Mouse (Mus musculus): ENCODE data around the gene Hlf. TPM values are rescaled to one million over a fixed set of nuclear protein-coding genes. Genes with fewer than 3 reads are reported as not detected.

Gene Hlf
- polyA plus RNA-seq, 1 experiment = 6.2 TPM

GRCm38 (mm10) chr11:90369115-90369514 lies 21.6 kb downstream of the Hlf start:
- 78% methylated on average over 7 of the region's 7 CpGs for WGBS
- Histone ChIP-seq H3K4me1 (ENCODE audit: control insufficient read depth, insufficient read depth, low read length) (no peaks in the 10 kb centered on the region), H3K4me3 (replicated peaks; ENCODE audit: control insufficient read depth, low read depth, low read length) (no peak overlapping the region), H3K27ac (ENCODE audit: control insufficient read depth, insufficient read depth, low read depth, low read length, poor library complexity) (no peak overlapping the region)
- no peak for TF ChIP-seq POLR2A (IDR thresholded peaks at IDR 0.05; ENCODE audit: borderline replicate concordance, control insufficient read depth, low read depth, low read length)

- no peak overlapping the region for H3K27ac ChIP-seq (ENCODE audit: control insufficient read depth, insufficient read depth, low read depth, low read length, poor library complexity)
- 82% methylated on average over 14 of the region's 14 CpGs for WGBS
- TF ChIP-seq POLR2A (IDR thresholded peaks at IDR 0.05; ENCODE audit: borderline replicate concordance, control insufficient read depth, low read depth, low read length) (no peak), CTCF (IDR thresholded peaks at IDR 0.05; ENCODE audit: control insufficient read depth, insufficient read depth, low read length) (no peak)
- H3K4me1 ChIP-seq (ENCODE audit: control insufficient read depth, insufficient read depth, low read length) = no peaks in the 10 kb centered on the region
- H3K4me3 ChIP-seq (replicated peaks; ENCODE audit: control insufficient read depth, low read depth, low read length) = no peak overlapping the region
These were observed 22.5 kb downstream of the Hlf start for GRCm38 (mm10) chr11:90367894-90368860.

- Histone ChIP-seq H3K27ac (ENCODE audit: control insufficient read depth, insufficient read depth, low read depth, low read length, poor library complexity) (no peak overlapping the region), H3K4me3 (replicated peaks; ENCODE audit: control insufficient read depth, low read depth, low read length) (no peak overlapping the region), H3K4me1 (ENCODE audit: control insufficient read depth, insufficient read depth, low read length) (no peaks in the 10 kb centered on the region; the same call in 1 of the 2 replicates)
- 35% methylated on average over 7 of the region's 7 CpGs for WGBS
- TF ChIP-seq CTCF (IDR thresholded peaks at IDR 0.05; ENCODE audit: control insufficient read depth, insufficient read depth, low read length) = no peak
- TF ChIP-seq POLR2A (IDR thresholded peaks at IDR 0.05; ENCODE audit: borderline replicate concordance, control insufficient read depth, low read depth, low read length) = no peak
These were observed 25.8 kb downstream of the Hlf start for GRCm38 (mm10) chr11:90364865-90365264.

- no peak overlapping the region for H3K4me3 ChIP-seq (replicated peaks; ENCODE audit: control insufficient read depth, low read depth, low read length)
- no peak overlapping the region for H3K27ac ChIP-seq (ENCODE audit: control insufficient read depth, insufficient read depth, low read depth, low read length, poor library complexity)
- no peak for TF ChIP-seq CTCF (IDR thresholded peaks at IDR 0.05; ENCODE audit: control insufficient read depth, insufficient read depth, low read length)
- TF ChIP-seq POLR2A (IDR thresholded peaks at IDR 0.05; ENCODE audit: borderline replicate concordance, control insufficient read depth, low read depth, low read length) = no peak
- H3K4me1 ChIP-seq (ENCODE audit: control insufficient read depth, insufficient read depth, low read length) = no peaks in the 10 kb centered on the region; the same call in 1 of the 2 replicates
- WGBS = 72% methylated on average over 10 of the region's 10 CpGs
These were observed 26.7 kb downstream of the Hlf start for GRCm38 (mm10) chr11:90363821-90364497.

GRCm38 (mm10) chr11:90363406-90363805 lies 27.3 kb downstream of the Hlf start:
- H3K4me1 ChIP-seq (ENCODE audit: control insufficient read depth, insufficient read depth, low read length) = no peaks in the 10 kb centered on the region; the same call in 1 of the 2 replicates
- TF ChIP-seq POLR2A (IDR thresholded peaks at IDR 0.05; ENCODE audit: borderline replicate concordance, control insufficient read depth, low read depth, low read length) (no peak), CTCF (IDR thresholded peaks at IDR 0.05; ENCODE audit: control insufficient read depth, insufficient read depth, low read length) (no peak)
- H3K27ac ChIP-seq (ENCODE audit: control insufficient read depth, insufficient read depth, low read depth, low read length, poor library complexity) = no peak overlapping the region
- no peak overlapping the region for H3K4me3 ChIP-seq (replicated peaks; ENCODE audit: control insufficient read depth, low read depth, low read length)
- WGBS = 8% methylated on average over 3 of the region's 3 CpGs

- WGBS = 86% methylated on average over 5 of the region's 5 CpGs
- TF ChIP-seq POLR2A (IDR thresholded peaks at IDR 0.05; ENCODE audit: borderline replicate concordance, control insufficient read depth, low read depth, low read length) = no peak
- Histone ChIP-seq H3K4me1 (ENCODE audit: control insufficient read depth, insufficient read depth, low read length) (no peaks in the 10 kb centered on the region; the same call in 1 of the 2 replicates), H3K27ac (ENCODE audit: control insufficient read depth, insufficient read depth, low read depth, low read length, poor library complexity) (no peak overlapping the region), H3K4me3 (replicated peaks; ENCODE audit: control insufficient read depth, low read depth, low read length) (no peak overlapping the region)
These were observed 30.2 kb downstream of the Hlf start for GRCm38 (mm10) chr11:90360536-90360935.

GRCm38 (mm10) chr11:90358063-90358462 lies 32.6 kb downstream of the Hlf start:
- no peaks in the 10 kb centered on the region; the same call in 1 of the 2 replicates for H3K4me1 ChIP-seq (ENCODE audit: control insufficient read depth, insufficient read depth, low read length)
- H3K27ac ChIP-seq (ENCODE audit: control insufficient read depth, insufficient read depth, low read depth, low read length, poor library complexity) = no peak overlapping the region
- WGBS = 57% methylated on average over 8 of the region's 8 CpGs
- TF ChIP-seq CTCF (IDR thresholded peaks at IDR 0.05; ENCODE audit: control insufficient read depth, insufficient read depth, low read length) (no peak), POLR2A (IDR thresholded peaks at IDR 0.05; ENCODE audit: borderline replicate concordance, control insufficient read depth, low read depth, low read length) (no peak)
- H3K4me3 ChIP-seq (replicated peaks; ENCODE audit: control insufficient read depth, low read depth, low read length) = no peak overlapping the region

GRCm38 (mm10) chr11:90357371-90357770 lies 33.3 kb downstream of the Hlf start:
- H3K4me1 ChIP-seq (ENCODE audit: control insufficient read depth, insufficient read depth, low read length) = no peaks in the 10 kb centered on the region; the same call in 1 of the 2 replicates
- TF ChIP-seq CTCF (IDR thresholded peaks at IDR 0.05; ENCODE audit: control insufficient read depth, insufficient read depth, low read length) (no peak), POLR2A (IDR thresholded peaks at IDR 0.05; ENCODE audit: borderline replicate concordance, control insufficient read depth, low read depth, low read length) (no peak)
- H3K27ac ChIP-seq (ENCODE audit: control insufficient read depth, insufficient read depth, low read depth, low read length, poor library complexity) = no peak overlapping the region
- H3K4me3 ChIP-seq (replicated peaks; ENCODE audit: control insufficient read depth, low read depth, low read length) = no peak overlapping the region
- whole genome bisulfite sequencing = 71% methylated on average over 7 of the region's 7 CpGs
